Mouse (Mus musculus) hindbrain, postnatal 0 days (tissue): Measurements from ENCODE around the gene Ndrg4. TPM values are rescaled to one million over a fixed set of nuclear protein-coding genes. Genes with fewer than 3 reads are reported as not detected.

Experiments
- ATAC-seq: fragments of 200-750 bp; cut with Nextera tagmentation; 2 replicates; pipeline ENCODE4 v1.8.0; 2017; ENCODE audit warnings: mild to moderate bottlenecking, moderate TSS enrichment, moderate library complexity
- DNase-seq: peaks from one replicate; pipeline ENCODE4 v3.0.0-alpha.2; 2015; ENCODE audit warnings: low spot score
- H3K27ac ChIP-seq: fragments of 300-500 bp; sonication (generic); 2 replicates; pipeline ENCODE4 v1.5.1; 2014; ENCODE audit warnings: mild to moderate bottlenecking
- H3K27me3 ChIP-seq: fragments of 300-500 bp; sonication (generic); 2 replicates; pipeline ENCODE4 v1.6.1; 2014; ENCODE audit warnings: low read length, mixed read lengths; ENCODE audit not compliant: insufficient read depth
- H3K36me3 ChIP-seq: fragments of 300-500 bp; sonication (generic); 2 replicates; pipeline ENCODE4 v1.6.1; 2014; ENCODE audit warnings: low read length, mixed read lengths; ENCODE audit not compliant: insufficient read depth
- H3K4me1 ChIP-seq: fragments of 300-500 bp; sonication (generic); 2 replicates; pipeline ENCODE4 v1.6.1; 2014; ENCODE audit warnings: antibody characterized with exemption, low read length, mixed read lengths; ENCODE audit not compliant: insufficient read depth
- H3K4me2 ChIP-seq: fragments of 300-500 bp; sonication (generic); 2 replicates; pipeline ENCODE4 v1.6.1; 2014; ENCODE audit warnings: low read depth, mild to moderate bottlenecking, low read length, moderate library complexity, mixed read lengths
- H3K4me3 ChIP-seq: fragments of 300-500 bp; sonication (generic); 2 replicates; pipeline ENCODE4 v1.5.1; 2014; ENCODE audit warnings: low read length
- H3K9ac ChIP-seq: fragments of 300-500 bp; sonication (generic); replicated peaks from 2 replicates; pipeline ENCODE4 v1.6.1; 2014; ENCODE audit warnings: mild to moderate bottlenecking, low read length, moderate library complexity, mixed read lengths
- H3K9me3 ChIP-seq: fragments of 300-500 bp; sonication (generic); 2 replicates; pipeline ENCODE4 v1.6.1; 2016; ENCODE audit warnings: low read length, mixed read lengths
- CTCF ChIP-seq: IDR thresholded peaks from 2 replicates; pipeline ENCODE4 v1.5.1; 2016; ENCODE audit warnings: antibody characterized with exemption, control low read depth, low read depth
- WGBS: fragments of 180-500 bp; shearing (Covaris S2); extraction: QIAGEN DNeasy Blood & Tissue Kit; methylation state at CpG from one replicate; pipeline ENCODE4 v1.1.7; 2014; 5-methylcytosine and 5-hydroxymethylcytosine counted together
- polyA plus RNA-seq: library from polyadenylated mRNA; unstranded; fragments of >200 nt; fragmentation: Nextera tagmentation; extraction: Ambion mirVana; gene quantifications from 2 replicates; pipeline ENCODE4 v1.2.1, GENCODE M21; 2015
- total RNA-seq: library from RNA; depleted of rRNA; stranded (reverse); fragments of >200 nt; gene quantifications from 2 replicates; pipeline ENCODE4 v1.2.3, GENCODE M21; 2014; rRNA removed

Gene Ndrg4
- total RNA-seq: 936 and 1,043 TPM in 2 replicates
- 683 and 722 TPM in 2 replicates for polyA plus RNA-seq

- H3K27ac ChIP-seq: peak within 1 kb of the TSS; percentile 74
- H3K9me3 ChIP-seq: no peaks in the 10 kb centered on the region
- H3K9ac ChIP-seq: peak within 1 kb of the TSS; percentile 77
- peak within 1 kb of the TSS; percentile 67 for H3K4me3 ChIP-seq
- H3K4me2 ChIP-seq: peak within 1 kb of the TSS; percentile 82
- no peak for TF ChIP-seq CTCF
- no peak for DNase-seq
- no peaks in the 10 kb centered on the region for H3K4me1 ChIP-seq
- no peak for ATAC-seq
- H3K36me3 ChIP-seq: no peaks in the 10 kb centered on the region
- no peaks in the 10 kb centered on the region; the same call in 1 of the 2 replicates for H3K27me3 ChIP-seq
- WGBS: 63% methylated on average over 9 of the region's 9 CpGs
Observed at GRCm38 (mm10) chr8:95676631-95677030, at the start of gene Ndrg4. TSS of gene Ndrg4 (plus strand) at chr8:95676980.

GRCm38 (mm10) chr8:95632840-95633239 lies 43.9 kb upstream of the Ndrg4 start:
- H3K4me1 ChIP-seq: no peaks in the 10 kb centered on the region
- no peak overlapping the region for H3K9ac ChIP-seq
- no peaks in the 10 kb centered on the region for H3K27me3 ChIP-seq
- H3K4me3 ChIP-seq: peak overlapping the region; percentile 66; the same call in 1 of the 2 replicates
- DNase-seq (no peak), ATAC-seq (peak; percentile 31)
- WGBS: 79% methylated on average over 6 of the region's 6 CpGs
- no peak for TF ChIP-seq CTCF
- H3K36me3 ChIP-seq: no peaks in the 10 kb centered on the region
- H3K4me2 ChIP-seq: peak overlapping the region; percentile 78
- no peaks in the 10 kb centered on the region for H3K9me3 ChIP-seq
- no peak overlapping the region for H3K27ac ChIP-seq

DNA sequence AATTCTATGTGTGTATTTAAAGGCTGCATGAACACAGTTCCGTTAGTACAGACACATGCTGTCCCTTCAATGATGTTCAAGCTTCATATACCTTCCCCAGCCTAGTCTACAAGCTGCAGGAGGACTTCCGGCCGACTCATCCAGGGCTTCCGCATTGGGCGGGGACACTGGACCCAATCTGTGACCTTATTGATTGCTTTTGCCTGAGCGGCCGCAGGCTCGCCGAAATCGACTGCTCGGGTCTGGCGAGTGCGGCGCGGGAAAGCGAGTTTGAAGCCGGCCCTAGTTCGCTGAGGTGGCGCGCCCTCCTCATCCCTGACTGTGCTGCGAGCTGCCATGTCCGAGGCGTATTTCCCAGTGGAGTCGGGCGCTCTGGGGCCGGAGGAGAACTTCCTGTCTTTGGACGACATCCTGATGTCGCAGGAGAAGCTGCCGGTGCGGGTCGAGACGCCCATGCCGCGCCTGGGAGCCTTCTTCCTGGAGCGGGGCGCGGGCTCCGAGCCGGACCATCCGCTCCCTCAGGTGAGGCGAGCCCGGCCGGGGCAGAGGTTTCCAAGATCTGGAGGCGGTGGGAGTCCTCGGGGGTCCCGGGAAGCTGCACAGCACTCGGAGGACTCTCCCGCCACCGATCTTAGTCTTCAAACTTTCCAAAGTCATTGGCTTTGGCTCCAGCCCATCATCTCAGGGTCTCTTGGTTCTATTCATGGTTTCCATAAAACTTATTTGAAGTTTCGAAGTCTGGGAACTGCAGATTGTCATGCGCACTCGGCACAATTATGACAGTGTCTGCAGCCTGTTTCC lies 43.3 kb upstream of the Ndrg4 start, which contains the start of gene Gins3:
Gene Gins3 (plus strand): TSS at position 192 of the 801 bp plus-strand sequence.
- H3K27me3 ChIP-seq: no peaks in the 10 kb centered on the region
- H3K4me3 ChIP-seq: peak within 1 kb of the TSS; percentile 66
- H3K27ac ChIP-seq: no peak within 1 kb of the TSS
- H3K9ac ChIP-seq: peak within 1 kb of the TSS; percentile 53
- ATAC-seq: peak; percentile 96
- WGBS: under 1% methylated on average over 50 of the region's 52 CpGs
- no peaks in the 10 kb centered on the region for H3K4me1 ChIP-seq
- peak within 1 kb of the TSS; percentile 78 for H3K4me2 ChIP-seq
- peak; percentile 97 for DNase-seq
- no peaks in the 10 kb centered on the region for H3K9me3 ChIP-seq
- no peaks in the 10 kb centered on the region for H3K36me3 ChIP-seq
- TF ChIP-seq CTCF: no peak

- Histone ChIP-seq H3K9ac (peak overlapping the region; percentile 53; the same call in 1 of the 2 replicates), H3K27ac (no peak overlapping the region), H3K9me3 (no peaks in the 10 kb centered on the region), H3K27me3 (no peaks in the 10 kb centered on the region), H3K4me3 (peak overlapping the region; percentile 66), H3K36me3 (no peaks in the 10 kb centered on the region), H3K4me1 (no peaks in the 10 kb centered on the region), H3K4me2 (peak overlapping the region; percentile 78)
- ATAC-seq (no peak), DNase-seq (no peak)
- TF ChIP-seq CTCF: no peak
- 4% methylated on average over 6 of the region's 6 CpGs for WGBS
Observed at GRCm38 (mm10) chr8:95634063-95634340, 42.8 kb upstream of the Ndrg4 start.

- Histone ChIP-seq H3K9ac (no peak overlapping the region), H3K9me3 (no peaks in the 10 kb centered on the region), H3K4me3 (no peak overlapping the region), H3K4me1 (no peaks in the 10 kb centered on the region), H3K27ac (no peak overlapping the region), H3K4me2 (no peak overlapping the region), H3K27me3 (no peaks in the 10 kb centered on the region), H3K36me3 (no peaks in the 10 kb centered on the region)
- DNase-seq: no peak
- 89% methylated on average over 2 of the region's 2 CpGs for WGBS
- no peak for TF ChIP-seq CTCF
- ATAC-seq: no peak
Observed at GRCm38 (mm10) chr8:95644942-95645341, 31.8 kb upstream of the Ndrg4 start.

DNA sequence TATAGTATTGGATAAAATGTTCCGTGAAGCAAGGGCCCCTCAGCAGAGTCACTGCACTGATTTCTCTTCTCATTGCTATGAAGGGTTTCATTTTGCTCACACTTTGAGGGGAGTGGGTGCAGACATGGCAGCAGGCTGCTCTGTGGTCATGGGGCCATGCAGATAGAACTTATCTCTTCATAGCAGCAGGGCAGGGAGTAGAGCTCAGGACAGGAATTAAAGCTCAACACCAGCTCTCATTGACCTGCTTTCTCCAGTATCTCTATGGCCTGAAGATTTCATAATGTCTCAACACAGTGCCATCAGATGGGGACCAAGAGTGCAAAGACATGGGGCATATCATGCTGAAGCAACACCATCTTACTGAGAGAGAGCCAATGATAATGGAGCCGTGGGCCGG lies 28.5 kb upstream of the Ndrg4 start:
- TF ChIP-seq CTCF: no peak
- Histone ChIP-seq H3K27me3 (no peaks in the 10 kb centered on the region), H3K9me3 (no peaks in the 10 kb centered on the region), H3K4me2 (no peak overlapping the region), H3K36me3 (no peaks in the 10 kb centered on the region), H3K27ac (no peak overlapping the region), H3K9ac (no peak overlapping the region), H3K4me3 (no peak overlapping the region), H3K4me1 (no peaks in the 10 kb centered on the region)
- WGBS: 80% methylated on average over 3 of the region's 3 CpGs
- ATAC-seq (no peak), DNase-seq (no peak)

DNA sequence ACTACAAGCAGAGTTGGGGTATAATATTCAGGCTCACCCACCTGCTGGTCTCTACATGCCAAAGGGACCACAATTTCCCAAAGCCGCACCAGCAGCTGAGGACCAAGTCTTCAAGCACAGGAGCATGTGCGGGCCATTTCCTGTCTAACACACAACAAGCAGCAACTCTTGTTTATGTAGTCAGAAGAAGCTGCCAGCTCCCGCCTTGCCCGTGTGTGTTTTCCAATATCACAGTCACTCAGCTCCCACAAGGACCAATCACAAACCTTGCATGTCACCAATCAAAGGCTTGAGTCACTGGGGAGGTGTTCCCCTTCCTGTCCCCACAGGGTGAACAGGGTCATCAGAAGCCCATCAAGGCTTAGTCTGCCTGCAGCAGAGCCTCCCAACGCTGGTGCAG lies 23.4 kb upstream of the Ndrg4 start:
- H3K4me3 ChIP-seq: no peak overlapping the region
- no peak overlapping the region for H3K27ac ChIP-seq
- no peak for TF ChIP-seq CTCF
- H3K4me2 ChIP-seq: no peak overlapping the region
- DNase-seq (no peak), ATAC-seq (no peak)
- H3K4me1 ChIP-seq: no peaks in the 10 kb centered on the region
- no peaks in the 10 kb centered on the region for H3K27me3 ChIP-seq
- H3K36me3 ChIP-seq: no peaks in the 10 kb centered on the region
- 79% methylated on average over 5 of the region's 5 CpGs for WGBS
- no peak overlapping the region for H3K9ac ChIP-seq
- no peaks in the 10 kb centered on the region for H3K9me3 ChIP-seq
